Mouse (Mus musculus) layer of hippocampus, adult 6 months (tissue): ENCODE data around the gene Wdsub1. TPM values are rescaled to one million over a fixed set of nuclear protein-coding genes. Genes with fewer than 3 reads are reported as not detected.

Source experiments
- long read RNA-seq, 2 experiments: library from polyadenylated mRNA; unstranded; transcript quantifications; one replicate each; pipeline ENCODE4 v2.0.0; 2019 to 2020
- polyA plus RNA-seq: library from polyadenylated mRNA; unstranded; fragments of <200 nt; fragmentation: Nextera tagmentation; gene quantifications from 2 replicates; pipeline ENCODE4 v1.2.3, GENCODE M21; 2021

Wdsub1 gene
- 14.4 and 17.0 TPM in 2 replicates for polyA plus RNA-seq
- long read RNA-seq, experiment 1, partial matches to known transcripts, result 0 of 8 reads
- long read RNA-seq, experiment 1, other reads (novel, unspliced or antisense), result 8 of 8 reads
- long read RNA-seq, experiment 2, transcript Wdsub1-201 (11 exons, 2,072 nt), result major isoform, 6 of 69 reads
- long read RNA-seq, experiment 2, partial matches to known transcripts, result 8 of 69 reads
- long read RNA-seq, experiment 2, other reads (novel, unspliced or antisense), result 55 of 69 reads

DNA sequence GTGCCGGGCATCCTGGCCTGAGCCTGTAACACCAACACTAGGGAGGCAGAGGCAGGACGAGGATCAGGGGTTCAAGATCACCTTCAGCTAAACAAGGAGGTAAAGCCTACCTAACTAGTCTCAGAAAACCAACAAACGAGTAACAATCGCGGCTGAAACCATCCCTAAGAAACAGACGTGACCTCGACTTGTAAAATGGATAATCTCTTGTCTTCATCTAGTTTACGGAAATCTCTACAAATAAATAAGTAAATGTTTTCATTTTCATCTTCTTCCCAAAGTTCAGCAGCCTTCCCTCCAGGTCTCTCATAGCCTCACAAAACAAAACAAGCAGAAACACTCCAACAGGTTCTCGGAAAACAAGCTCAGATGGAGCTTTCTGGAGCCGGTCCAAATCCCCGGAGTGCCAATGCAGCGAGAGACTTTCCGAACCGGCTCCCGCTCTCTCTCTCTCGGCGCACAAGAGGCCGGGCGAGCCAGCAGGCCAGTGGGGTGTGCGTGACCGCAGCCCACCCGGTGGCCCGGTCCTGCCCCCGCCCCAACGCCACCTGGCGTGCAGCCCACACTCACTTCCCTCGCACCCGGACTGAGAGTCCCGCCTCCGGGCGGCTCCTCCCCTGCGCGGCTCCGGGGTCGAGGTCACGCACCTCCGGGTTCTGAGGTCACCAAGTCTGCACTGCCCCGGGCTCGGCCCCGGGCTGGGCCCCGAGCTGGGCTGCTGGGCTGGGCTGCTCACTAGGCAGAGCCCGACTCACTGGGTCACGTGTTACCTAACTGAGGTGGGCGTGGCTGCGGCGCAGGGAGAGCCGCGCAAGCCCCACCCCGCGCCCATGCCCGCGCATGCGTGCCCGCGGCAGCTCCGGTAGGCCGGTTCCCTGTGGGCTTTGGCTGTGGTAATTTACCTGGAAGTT is at the start of gene Wdsub1:
TSS of gene Wdsub1 (minus strand) at position 761 of the 911 bp plus-strand sequence.

